Mouse (Mus musculus): ENCODE data around the gene Edc3. TPM values are rescaled to one million over a fixed set of nuclear protein-coding genes. Genes with fewer than 3 reads are reported as not detected.

Gene Edc3
- total and polyA plus RNA-seq, 3 experiments = 5.3 to 5.7 (median 5.5) TPM

DNA sequence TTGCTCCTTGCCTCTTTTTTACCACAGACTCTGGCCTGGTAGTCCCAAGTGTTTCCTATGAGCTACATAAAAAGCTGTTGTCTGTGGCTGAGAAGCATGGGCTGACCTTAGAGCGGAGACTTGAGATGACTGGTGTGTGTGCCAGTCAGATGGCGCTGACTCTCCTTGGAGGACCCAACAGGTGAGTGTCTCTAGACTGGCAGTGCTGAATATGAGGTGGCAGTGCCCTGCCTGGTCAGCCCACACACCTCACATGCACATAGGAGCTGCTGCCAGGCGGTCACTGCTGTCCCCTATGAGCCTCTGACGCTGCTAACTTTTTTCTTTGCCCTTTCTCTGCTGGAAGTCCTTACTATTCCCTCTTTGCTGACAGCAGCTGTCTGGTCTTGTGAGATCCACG lies 31.5 kb downstream of the Edc3 start:
- H3K9ac ChIP-seq (ENCODE audit: low read depth, low read length) = no peak overlapping the region
- intact Hi-C loops (cut with DNase I) = loop anchor here (5.0 kb wide), 1 partner anchor 33 kb away; the partner anchor contains the start of gene Edc3
- H3K36me3 ChIP-seq (ENCODE audit: control insufficient read depth, insufficient read depth, low read length) = peaks cover 10% of the 10 kb centered on the region
- peaks cover 10% of the 10 kb centered on the region for H3K4me1 ChIP-seq (ENCODE audit: control insufficient read depth, insufficient read depth, low read length)
- H3K4me3 ChIP-seq = no peak overlapping the region
- no peaks in the 10 kb centered on the region for H3K27me3 ChIP-seq (ENCODE audit: control insufficient read depth, insufficient read depth, low read length)
- no peak for TF ChIP-seq POLR2A (IDR thresholded peaks at IDR 0.05; ENCODE audit: insufficient read depth, low read depth, low read length)
- no peak for TF ChIP-seq CTCF (IDR thresholded peaks at IDR 0.05)
- no peak for TF ChIP-seq EP300 (IDR thresholded peaks at IDR 0.05; ENCODE audit: insufficient read depth, low read depth, low read length)
- no peak for DNase-seq
- no peaks in the 10 kb centered on the region for H3K79me2 ChIP-seq (replicated peaks; ENCODE audit: control insufficient read depth, insufficient read depth, low read length)
- no peak overlapping the region for H3K27ac ChIP-seq
- 90% methylated on average over 5 of the region's 5 CpGs for WGBS

DNA sequence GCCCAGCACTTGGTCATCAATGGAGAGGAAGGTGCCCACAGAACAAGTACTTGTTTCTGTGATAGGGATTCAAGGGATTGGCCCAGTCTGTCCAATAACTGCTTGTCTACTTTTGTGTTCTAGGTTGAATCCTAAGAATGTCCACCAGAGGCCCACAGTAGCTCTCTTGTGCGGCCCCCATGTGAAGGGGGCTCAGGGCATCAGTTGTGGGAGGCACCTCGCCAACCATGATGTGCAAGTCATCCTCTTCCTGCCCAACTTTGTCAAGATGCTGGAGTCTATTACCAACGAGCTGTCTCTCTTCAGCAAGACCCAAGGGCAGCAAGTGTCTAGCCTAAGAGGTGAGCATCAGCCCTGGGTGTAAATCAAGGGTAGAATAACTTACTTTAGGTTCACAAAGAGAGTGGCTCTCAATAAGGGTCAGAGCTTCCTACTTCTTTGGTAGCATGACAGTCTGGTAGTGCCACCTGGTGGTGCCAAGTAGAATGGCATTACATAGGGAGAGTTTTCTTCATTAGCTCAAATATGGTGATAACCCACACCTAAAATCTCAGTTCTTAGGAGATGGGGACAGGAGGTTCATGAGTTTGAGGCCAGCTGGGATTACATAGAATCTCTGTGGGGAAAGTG lies 36.2 kb downstream of the Edc3 start:
- H3K9ac ChIP-seq (ENCODE audit: low read depth, low read length) = no peak overlapping the region
- H3K79me2 ChIP-seq (replicated peaks; ENCODE audit: control insufficient read depth, insufficient read depth, low read length) = no peaks in the 10 kb centered on the region
- H3K36me3 ChIP-seq (ENCODE audit: control insufficient read depth, insufficient read depth, low read length) = peaks cover 2% of the 10 kb centered on the region; the same call in 1 of the 2 replicates
- H3K4me3 ChIP-seq = no peak overlapping the region
- TF ChIP-seq CTCF (IDR thresholded peaks at IDR 0.05) = peak; percentile 89
- no peak for TF ChIP-seq POLR2A (IDR thresholded peaks at IDR 0.05; ENCODE audit: insufficient read depth, low read depth, low read length)
- no peaks in the 10 kb centered on the region for H3K27me3 ChIP-seq (ENCODE audit: control insufficient read depth, insufficient read depth, low read length)
- DNase-seq = peak; percentile 31 to 52
- 58% methylated on average over 3 of the region's 3 CpGs for WGBS
- no peak overlapping the region for H3K27ac ChIP-seq
- H3K4me1 ChIP-seq (ENCODE audit: control insufficient read depth, insufficient read depth, low read length) = peaks cover 9% of the 10 kb centered on the region
- intact Hi-C loops (cut with DNase I) = loop anchor here (1.0 to 5.0 kb wide), 3 partner anchors 37 to 202 kb away; partner anchors contain the start of gene Edc3

DNA sequence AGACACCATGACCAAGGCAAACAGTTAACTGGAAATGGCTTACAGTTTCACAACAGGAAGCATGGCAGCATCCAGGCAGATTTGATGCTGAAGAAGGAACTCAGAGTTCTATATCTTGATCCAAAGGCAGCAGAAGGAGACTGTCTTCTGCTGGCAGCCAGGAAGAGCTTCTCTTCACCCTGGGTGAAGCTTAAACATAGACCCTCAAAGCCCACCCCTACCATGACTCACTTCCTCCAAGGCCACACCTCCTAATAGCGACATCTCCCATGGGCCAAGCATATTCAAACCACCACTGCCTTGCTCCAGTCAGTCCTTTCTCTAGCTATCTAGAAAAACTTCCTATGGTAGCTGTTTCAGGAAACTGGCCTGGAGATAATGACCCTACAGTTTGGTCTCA lies 38.7 kb downstream of the Edc3 start:
- H3K4me1 ChIP-seq (ENCODE audit: control insufficient read depth, insufficient read depth, low read length) = peaks cover 9% of the 10 kb centered on the region
- H3K36me3 ChIP-seq (ENCODE audit: control insufficient read depth, insufficient read depth, low read length) = peaks cover 7% of the 10 kb centered on the region
- WGBS = 33% methylated on average over 1 of the region's 1 CpGs
- intact Hi-C loops (cut with DNase I) = loop anchor here (5.0 kb wide), 1 partner anchor 205 kb away; no protein-coding TSS in a partner anchor
- no peaks in the 10 kb centered on the region for H3K27me3 ChIP-seq (ENCODE audit: control insufficient read depth, insufficient read depth, low read length)
- TF ChIP-seq EP300 (IDR thresholded peaks at IDR 0.05; ENCODE audit: insufficient read depth, low read depth, low read length) (no peak), CTCF (IDR thresholded peaks at IDR 0.05) (no peak), POLR2A (IDR thresholded peaks at IDR 0.05; ENCODE audit: insufficient read depth, low read depth, low read length) (no peak)
- H3K4me3 ChIP-seq = no peak overlapping the region
- DNase-seq = no peak
- H3K27ac ChIP-seq = no peak overlapping the region
- no peaks in the 10 kb centered on the region for H3K79me2 ChIP-seq (replicated peaks; ENCODE audit: control insufficient read depth, insufficient read depth, low read length)
- no peak overlapping the region for H3K9ac ChIP-seq (ENCODE audit: low read depth, low read length)

DNA sequence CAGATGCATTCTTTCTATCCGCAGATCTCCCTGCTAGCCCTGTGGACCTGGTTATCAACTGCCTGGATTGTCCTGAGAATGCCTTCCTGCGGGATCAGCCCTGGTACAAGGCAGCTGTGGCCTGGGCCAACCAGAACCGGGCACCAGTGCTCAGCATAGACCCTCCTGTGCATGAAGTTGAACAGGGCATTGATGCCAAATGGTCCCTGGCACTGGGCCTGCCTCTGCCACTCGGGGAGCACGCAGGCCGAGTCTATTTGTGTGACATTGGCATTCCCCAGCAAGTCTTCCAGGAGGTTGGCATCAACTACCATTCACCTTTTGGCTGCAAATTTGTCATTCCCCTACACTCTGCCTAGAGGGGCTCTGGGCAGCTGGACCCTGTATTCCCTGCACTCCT lies 39.8 kb downstream of the Edc3 start:
- Histone ChIP-seq H3K27me3 (ENCODE audit: control insufficient read depth, insufficient read depth, low read length) (no peaks in the 10 kb centered on the region), H3K79me2 (replicated peaks; ENCODE audit: control insufficient read depth, insufficient read depth, low read length) (no peaks in the 10 kb centered on the region), H3K9ac (ENCODE audit: low read depth, low read length) (no peak overlapping the region), H3K4me3 (no peak overlapping the region), H3K27ac (no peak overlapping the region), H3K4me1 (ENCODE audit: control insufficient read depth, insufficient read depth, low read length) (peaks cover 9% of the 10 kb centered on the region), H3K36me3 (ENCODE audit: control insufficient read depth, insufficient read depth, low read length) (peaks cover 7% of the 10 kb centered on the region)
- intact Hi-C loops (cut with DNase I) = loop anchor here (5.0 kb wide), 1 partner anchor 206 kb away; no protein-coding TSS in a partner anchor
- WGBS = 56% methylated on average over 6 of the region's 6 CpGs
- DNase-seq = peak; percentile 55 to 62
- no peak for TF ChIP-seq CTCF (IDR thresholded peaks at IDR 0.05)
- no peak for TF ChIP-seq POLR2A (IDR thresholded peaks at IDR 0.05; ENCODE audit: insufficient read depth, low read depth, low read length)
- no peak for TF ChIP-seq EP300 (IDR thresholded peaks at IDR 0.05; ENCODE audit: insufficient read depth, low read depth, low read length)

DNA sequence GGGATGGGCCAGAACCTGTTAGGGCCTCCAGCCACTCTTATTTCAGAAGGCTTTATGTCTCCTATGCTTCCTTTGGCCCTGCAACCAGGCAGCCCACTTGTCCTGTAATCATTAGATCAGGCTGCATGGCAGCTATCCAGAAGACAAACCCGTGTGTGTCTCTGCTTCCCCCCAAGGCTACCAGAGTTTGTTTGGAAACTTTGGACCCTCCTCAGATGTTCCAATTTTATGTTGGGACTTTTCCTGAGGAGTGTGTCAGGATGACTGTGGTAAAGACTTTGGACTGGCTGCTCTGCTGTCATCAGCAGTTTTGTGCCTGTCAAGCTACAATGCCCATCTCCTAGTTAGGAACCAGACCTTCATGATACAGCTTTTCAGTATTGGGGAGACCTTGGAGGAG lies 40.5 kb downstream of the Edc3 start:
- WGBS = 28% methylated on average over 1 of the region's 1 CpGs
- TF ChIP-seq EP300 (IDR thresholded peaks at IDR 0.05; ENCODE audit: insufficient read depth, low read depth, low read length) (no peak), CTCF (IDR thresholded peaks at IDR 0.05) (no peak), POLR2A (IDR thresholded peaks at IDR 0.05; ENCODE audit: insufficient read depth, low read depth, low read length) (no peak)
- no peaks in the 10 kb centered on the region for H3K79me2 ChIP-seq (replicated peaks; ENCODE audit: control insufficient read depth, insufficient read depth, low read length)
- intact Hi-C loops (cut with DNase I) = loop anchor here (5.0 kb wide), 1 partner anchor 207 kb away; no protein-coding TSS in a partner anchor
- peaks cover 7% of the 10 kb centered on the region for H3K36me3 ChIP-seq (ENCODE audit: control insufficient read depth, insufficient read depth, low read length)
- peak in 1 of 2 experiments; percentile 16 for DNase-seq
- no peaks in the 10 kb centered on the region for H3K27me3 ChIP-seq (ENCODE audit: control insufficient read depth, insufficient read depth, low read length)
- no peak overlapping the region for H3K27ac ChIP-seq
- no peak overlapping the region for H3K4me3 ChIP-seq
- H3K9ac ChIP-seq (ENCODE audit: low read depth, low read length) = no peak overlapping the region
- H3K4me1 ChIP-seq (ENCODE audit: control insufficient read depth, insufficient read depth, low read length) = peaks cover 9% of the 10 kb centered on the region

DNA sequence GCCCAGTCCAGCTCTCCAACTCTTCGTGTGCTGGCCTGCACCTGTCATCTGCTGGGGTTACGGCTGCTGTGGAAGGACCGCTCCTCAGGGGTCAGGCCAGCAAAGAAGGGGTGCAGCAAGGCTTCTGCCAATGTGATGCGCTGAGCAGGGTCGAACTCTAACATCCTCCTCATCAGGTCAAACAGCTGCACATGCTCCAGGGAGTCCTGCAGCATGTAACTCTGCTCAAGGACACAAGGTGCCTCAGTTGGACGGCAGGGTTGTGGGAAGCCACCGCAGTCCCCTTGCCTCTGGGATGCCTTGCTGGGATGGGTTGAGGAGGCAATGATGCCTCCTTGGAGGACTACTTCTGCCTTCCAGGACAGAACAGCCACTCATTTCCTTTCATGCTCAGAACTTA lies 42.6 kb downstream of the Edc3 start:
- no peak for DNase-seq
- no peaks in the 10 kb centered on the region for H3K79me2 ChIP-seq (replicated peaks; ENCODE audit: control insufficient read depth, insufficient read depth, low read length)
- H3K4me1 ChIP-seq (ENCODE audit: control insufficient read depth, insufficient read depth, low read length) = peaks cover 9% of the 10 kb centered on the region
- peaks cover 7% of the 10 kb centered on the region for H3K36me3 ChIP-seq (ENCODE audit: control insufficient read depth, insufficient read depth, low read length)
- no peak overlapping the region for H3K4me3 ChIP-seq
- H3K27ac ChIP-seq = no peak overlapping the region
- no peaks in the 10 kb centered on the region for H3K27me3 ChIP-seq (ENCODE audit: control insufficient read depth, insufficient read depth, low read length)
- TF ChIP-seq CTCF (IDR thresholded peaks at IDR 0.05) = no peak
- TF ChIP-seq POLR2A (IDR thresholded peaks at IDR 0.05; ENCODE audit: insufficient read depth, low read depth, low read length) = no peak
- 76% methylated on average over 7 of the region's 7 CpGs for WGBS
- intact Hi-C loops (cut with DNase I) = no loop called here
- no peak overlapping the region for H3K9ac ChIP-seq (ENCODE audit: low read depth, low read length)
